In the genomic region with DNA sequence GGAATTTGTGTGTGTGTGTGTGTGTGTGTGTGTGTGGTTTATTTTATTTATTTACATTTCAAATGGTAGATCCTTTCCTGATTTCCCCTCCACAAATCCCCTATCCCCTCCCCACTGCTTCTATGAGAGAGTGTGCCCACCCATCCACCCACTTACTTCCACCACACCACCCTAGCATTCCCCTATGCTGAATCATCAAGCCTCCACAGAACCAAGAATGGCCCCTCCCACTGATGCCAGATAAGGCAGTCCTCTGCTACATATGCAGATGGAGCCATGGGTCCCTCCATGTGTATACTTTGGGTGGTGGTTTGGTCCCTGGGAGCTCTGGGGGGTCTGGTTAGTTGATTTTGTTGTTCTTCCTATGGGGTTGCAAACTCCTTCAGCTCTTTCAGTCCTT, we compare ENCODE assay signal across 16 mouse cellular contexts.
"Had no signal": no experiment of that assay in that cellular context is flagged by ENCODE, and none has a peak within 500 bp of the region (broad histone marks: within the 10 kb centered on the region; RNA-seq: fewer than 3 reads in every experiment).

No protein-coding gene starts in this region.

- H3K27me3 ChIP-seq: neural tube, embryonic 15.5 days had no signal

- ATAC-seq: intestine, postnatal 0 days; lung, postnatal 0 days had no signal

- H3K4me3 ChIP-seq: left cerebral cortex, adult 2 months; limb, embryonic 10.5 days; midbrain, embryonic 10.5 days; myocyte; neural tube, embryonic 15.5 days had no signal

- H3K4me2 ChIP-seq: neural tube, embryonic 15.5 days had no signal

- H3K4me1 ChIP-seq: midbrain, embryonic 10.5 days; neural tube, embryonic 15.5 days had no signal

- H3K36me3 ChIP-seq: limb, embryonic 10.5 days; midbrain, embryonic 10.5 days; neural tube, embryonic 15.5 days had no signal

- H3K27ac ChIP-seq: left cerebral cortex, adult 2 months; limb, embryonic 10.5 days; midbrain, embryonic 10.5 days; neural tube, embryonic 15.5 days; stomach, postnatal 0 days had no signal

- DNase-seq: kidney, adult 8-10 months; kidney, postnatal 10 days; lung, adult 2 months; lung, postnatal 36 days; midbrain, embryonic 14.5 days; right cerebral cortex, adult 18-20 months; right cerebral cortex, postnatal 25 days; thymus, postnatal 4 days had no signal

- H3K9me3 ChIP-seq: limb, embryonic 10.5 days; midbrain, embryonic 10.5 days; neural tube, embryonic 15.5 days had no signal

- H3K9ac ChIP-seq: neural tube, embryonic 15.5 days had no signal
